Mouse (Mus musculus) bone marrow macrophage, adult 2 months (primary cell): ENCODE results near the gene Rpusd4.

Experiments
- CTCF ChIP-seq: IDR thresholded peaks from 2 replicates; pipeline ENCODE4 v1.5.1; 2012; ENCODE audit warnings: low read depth, mild to moderate bottlenecking, low read length, moderate library complexity
- POLR2A ChIP-seq: IDR thresholded peaks from 2 replicates; pipeline ENCODE4 v1.6.1; 2012; ENCODE audit warnings: mild to moderate bottlenecking, low read depth, low read length, borderline replicate concordance

DNA sequence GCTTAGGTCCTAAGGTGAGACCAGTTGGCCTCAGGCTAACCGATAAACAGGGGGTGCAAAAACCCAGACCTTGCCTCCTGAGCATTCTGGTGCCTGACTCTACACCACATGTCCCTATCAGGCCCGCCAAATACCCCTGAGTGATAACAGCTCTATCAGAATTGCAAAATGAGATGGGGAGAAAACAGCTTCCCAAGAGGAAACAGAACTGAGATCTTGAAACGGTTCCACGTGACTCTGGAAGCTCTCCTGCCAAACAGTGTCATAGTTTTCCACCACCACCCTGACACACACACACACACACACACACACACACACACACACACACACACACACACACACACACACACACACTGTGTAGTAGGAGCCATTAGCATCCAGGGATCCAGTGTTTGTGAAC, 23.3 kb downstream of the Rpusd4 start:
- TF ChIP-seq CTCF (no peak), POLR2A (no peak)
